Mouse (Mus musculus): ENCODE results near the gene Tenm2. TPM values are rescaled to one million over a fixed set of nuclear protein-coding genes. Genes with fewer than 3 reads are reported as not detected.

Tenm2 gene
- polyA plus RNA-seq, 1 experiment from 2014 or later: 0.01 TPM

- WGBS (ENCODE audit: insufficient replicate concordance): 55% methylated on average over 12 of the region's 12 CpGs
- Histone ChIP-seq H3K4me1 (ENCODE audit: control insufficient read depth, low read depth, low read length) (no peaks in the 10 kb centered on the region), H3K27me3 (ENCODE audit: control insufficient read depth, insufficient read depth, low read depth, low read length) (no peaks in the 10 kb centered on the region), H3K4me2 (ENCODE audit: low read depth, low read length) (no peak overlapping the region), H3K36me3 (ENCODE audit: control insufficient read depth, insufficient read depth) (no peaks in the 10 kb centered on the region), H3K9ac (ENCODE audit: low read depth, low read length) (no peak overlapping the region), H3K4me3 (ENCODE audit: low read depth, low read length) (no peak overlapping the region), H3K27ac (ENCODE audit: low read length) (no peak overlapping the region), H3K9me3 (replicated peaks; ENCODE audit: control insufficient read depth, low read length) (no peaks in the 10 kb centered on the region)
- ATAC-seq (ENCODE audit: low read depth): no peak
These were observed 1090.7 kb downstream of the Tenm2 start for GRCm38 (mm10) chr11:36145057-36145456.

- Histone ChIP-seq H3K4me3 (ENCODE audit: low read depth, low read length) (no peak overlapping the region), H3K27me3 (ENCODE audit: control insufficient read depth, insufficient read depth, low read depth, low read length) (no peaks in the 10 kb centered on the region), H3K4me2 (ENCODE audit: low read depth, low read length) (no peak overlapping the region), H3K27ac (ENCODE audit: low read length) (no peak overlapping the region), H3K9ac (ENCODE audit: low read depth, low read length) (no peak overlapping the region), H3K4me1 (ENCODE audit: control insufficient read depth, low read depth, low read length) (no peaks in the 10 kb centered on the region), H3K9me3 (replicated peaks; ENCODE audit: control insufficient read depth, low read length) (no peaks in the 10 kb centered on the region), H3K36me3 (ENCODE audit: control insufficient read depth, insufficient read depth) (no peaks in the 10 kb centered on the region)
- 70% methylated on average over 10 of the region's 10 CpGs for WGBS (ENCODE audit: insufficient replicate concordance)
- ATAC-seq (ENCODE audit: low read depth): no peak
These were observed 1095.4 kb downstream of the Tenm2 start for GRCm38 (mm10) chr11:36140411-36140810.

- WGBS (ENCODE audit: insufficient replicate concordance): 65% methylated on average over 16 of the region's 16 CpGs
- ATAC-seq (ENCODE audit: low read depth): no peak
- Histone ChIP-seq H3K9ac (ENCODE audit: low read depth, low read length) (no peak overlapping the region), H3K4me3 (ENCODE audit: low read depth, low read length) (no peak overlapping the region), H3K4me2 (ENCODE audit: low read depth, low read length) (no peak overlapping the region), H3K9me3 (replicated peaks; ENCODE audit: control insufficient read depth, low read length) (no peaks in the 10 kb centered on the region), H3K36me3 (ENCODE audit: control insufficient read depth, insufficient read depth) (no peaks in the 10 kb centered on the region), H3K4me1 (ENCODE audit: control insufficient read depth, low read depth, low read length) (no peaks in the 10 kb centered on the region), H3K27me3 (ENCODE audit: control insufficient read depth, insufficient read depth, low read depth, low read length) (no peaks in the 10 kb centered on the region), H3K27ac (ENCODE audit: low read length) (no peak overlapping the region)
These were observed 1096.2 kb downstream of the Tenm2 start for GRCm38 (mm10) chr11:36139521-36139920.

DNA sequence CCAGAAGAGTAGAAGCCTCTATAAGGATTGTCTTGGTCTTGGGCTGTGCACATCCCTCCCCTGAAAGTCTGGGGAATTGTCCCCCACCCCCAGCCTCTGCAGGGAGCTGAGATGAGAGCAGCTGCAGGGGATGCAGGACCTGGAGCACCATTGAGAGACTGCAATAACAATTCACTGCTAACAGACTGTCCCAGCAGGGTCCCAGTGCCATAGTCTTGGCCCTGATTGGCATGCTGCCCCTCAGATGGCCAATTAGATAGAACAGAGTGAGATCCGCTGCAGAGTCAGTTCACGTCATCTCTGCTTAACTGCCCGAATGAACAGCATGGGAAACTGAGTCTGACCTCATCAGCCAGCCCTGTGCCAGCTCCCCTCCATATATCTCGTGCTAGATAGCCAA, 1097.9 kb downstream of the Tenm2 start:
- Histone ChIP-seq H3K9me3 (replicated peaks; ENCODE audit: control insufficient read depth, low read length) (no peaks in the 10 kb centered on the region), H3K36me3 (ENCODE audit: control insufficient read depth, insufficient read depth) (no peaks in the 10 kb centered on the region), H3K4me1 (ENCODE audit: control insufficient read depth, low read depth, low read length) (no peaks in the 10 kb centered on the region), H3K4me2 (ENCODE audit: low read depth, low read length) (no peak overlapping the region), H3K9ac (ENCODE audit: low read depth, low read length) (no peak overlapping the region), H3K27me3 (ENCODE audit: control insufficient read depth, insufficient read depth, low read depth, low read length) (no peaks in the 10 kb centered on the region), H3K4me3 (ENCODE audit: low read depth, low read length) (no peak overlapping the region), H3K27ac (ENCODE audit: low read length) (no peak overlapping the region)
- no peak for ATAC-seq (ENCODE audit: low read depth)
- WGBS (ENCODE audit: insufficient replicate concordance): 53% methylated on average over 4 of the region's 4 CpGs

- WGBS (ENCODE audit: insufficient replicate concordance): 72% methylated on average over 6 of the region's 6 CpGs
- no peaks in the 10 kb centered on the region for H3K27me3 ChIP-seq (ENCODE audit: control insufficient read depth, insufficient read depth, low read depth, low read length)
- H3K4me2 ChIP-seq (ENCODE audit: low read depth, low read length): no peak overlapping the region
- ATAC-seq (ENCODE audit: low read depth): no peak
- no peak overlapping the region for H3K27ac ChIP-seq (ENCODE audit: low read length)
- no peaks in the 10 kb centered on the region for H3K4me1 ChIP-seq (ENCODE audit: control insufficient read depth, low read depth, low read length)
- no peaks in the 10 kb centered on the region for H3K9me3 ChIP-seq (replicated peaks; ENCODE audit: control insufficient read depth, low read length)
- no peaks in the 10 kb centered on the region for H3K36me3 ChIP-seq (ENCODE audit: control insufficient read depth, insufficient read depth)
- no peak overlapping the region for H3K9ac ChIP-seq (ENCODE audit: low read depth, low read length)
- no peak overlapping the region for H3K4me3 ChIP-seq (ENCODE audit: low read depth, low read length)
These were observed 1098.5 kb downstream of the Tenm2 start for GRCm38 (mm10) chr11:36137276-36137675.

DNA sequence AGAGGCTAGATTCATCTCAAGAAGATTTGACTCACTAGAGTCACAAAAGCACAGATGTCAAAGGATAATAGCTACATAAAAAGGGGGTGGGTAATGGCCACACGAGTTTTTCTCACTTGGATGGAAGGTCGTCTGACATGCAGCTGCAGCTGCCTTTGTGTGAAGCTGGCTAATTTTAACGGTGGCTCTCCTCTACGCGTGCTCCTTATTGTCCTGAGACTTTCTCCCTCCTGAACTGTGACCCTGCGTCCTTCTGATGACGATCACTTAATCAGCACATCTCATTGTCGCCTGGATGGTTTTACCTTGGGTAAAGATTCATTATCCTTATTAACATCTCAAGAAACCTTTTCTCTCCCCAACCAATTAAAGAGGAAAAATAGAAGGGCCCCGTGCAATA, 1101.1 kb downstream of the Tenm2 start:
- Histone ChIP-seq H3K4me1 (ENCODE audit: control insufficient read depth, low read depth, low read length) (no peaks in the 10 kb centered on the region), H3K4me2 (ENCODE audit: low read depth, low read length) (no peak overlapping the region), H3K9me3 (replicated peaks; ENCODE audit: control insufficient read depth, low read length) (no peaks in the 10 kb centered on the region), H3K27ac (ENCODE audit: low read length) (no peak overlapping the region), H3K9ac (ENCODE audit: low read depth, low read length) (no peak overlapping the region), H3K36me3 (ENCODE audit: control insufficient read depth, insufficient read depth) (no peaks in the 10 kb centered on the region), H3K27me3 (ENCODE audit: control insufficient read depth, insufficient read depth, low read depth, low read length) (no peaks in the 10 kb centered on the region), H3K4me3 (ENCODE audit: low read depth, low read length) (no peak overlapping the region)
- 63% methylated on average over 9 of the region's 9 CpGs for WGBS (ENCODE audit: insufficient replicate concordance)
- ATAC-seq (ENCODE audit: low read depth): no peak

GRCm38 (mm10) chr11:36123275-36123674, 1112.5 kb downstream of the Tenm2 start:
- no peaks in the 10 kb centered on the region for H3K4me1 ChIP-seq (ENCODE audit: control insufficient read depth, low read depth, low read length)
- H3K9me3 ChIP-seq (replicated peaks; ENCODE audit: control insufficient read depth, low read length): no peaks in the 10 kb centered on the region
- no peak overlapping the region for H3K4me3 ChIP-seq (ENCODE audit: low read depth, low read length)
- H3K36me3 ChIP-seq (ENCODE audit: control insufficient read depth, insufficient read depth): no peaks in the 10 kb centered on the region
- WGBS (ENCODE audit: insufficient replicate concordance): 57% methylated on average over 2 of the region's 2 CpGs
- no peak overlapping the region for H3K27ac ChIP-seq (ENCODE audit: low read length)
- no peak overlapping the region for H3K9ac ChIP-seq (ENCODE audit: low read depth, low read length)
- no peak overlapping the region for H3K4me2 ChIP-seq (ENCODE audit: low read depth, low read length)
- H3K27me3 ChIP-seq (ENCODE audit: control insufficient read depth, insufficient read depth, low read depth, low read length): no peaks in the 10 kb centered on the region
- no peak for ATAC-seq (ENCODE audit: low read depth)

DNA sequence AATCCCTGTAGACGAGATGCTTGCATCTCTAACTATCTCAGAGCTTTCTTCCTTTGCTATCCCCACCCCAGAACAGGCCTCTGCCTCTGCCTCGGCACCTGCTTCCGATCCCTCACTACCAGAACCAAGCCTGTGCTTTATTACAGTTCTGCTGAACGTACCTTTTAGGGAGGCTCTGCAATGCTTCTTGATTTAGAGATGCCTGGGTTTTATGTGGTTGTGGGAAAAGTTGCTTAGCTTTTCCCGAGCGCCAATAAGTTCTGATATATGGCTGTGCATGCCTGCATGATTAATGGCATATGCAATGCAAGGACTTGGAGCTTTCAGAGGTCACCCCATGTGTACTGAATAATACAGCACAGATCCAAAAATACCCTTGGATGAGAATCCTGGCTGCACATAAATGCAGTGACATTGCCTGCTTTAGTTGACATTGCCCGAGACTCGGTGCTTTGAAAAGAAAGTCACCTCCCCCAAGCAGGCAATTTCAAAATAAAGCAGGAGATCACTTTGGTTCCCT, 1114.3 kb downstream of the Tenm2 start:
- Histone ChIP-seq H3K9me3 (replicated peaks; ENCODE audit: control insufficient read depth, low read length) (no peaks in the 10 kb centered on the region), H3K27ac (ENCODE audit: low read length) (no peak overlapping the region), H3K4me1 (ENCODE audit: control insufficient read depth, low read depth, low read length) (no peaks in the 10 kb centered on the region), H3K36me3 (ENCODE audit: control insufficient read depth, insufficient read depth) (no peaks in the 10 kb centered on the region), H3K4me2 (ENCODE audit: low read depth, low read length) (no peak overlapping the region), H3K4me3 (ENCODE audit: low read depth, low read length) (no peak overlapping the region), H3K9ac (ENCODE audit: low read depth, low read length) (no peak overlapping the region), H3K27me3 (ENCODE audit: control insufficient read depth, insufficient read depth, low read depth, low read length) (no peaks in the 10 kb centered on the region)
- 63% methylated on average over 8 of the region's 8 CpGs for WGBS (ENCODE audit: insufficient replicate concordance)
- ATAC-seq (ENCODE audit: low read depth): no peak

GRCm38 (mm10) chr11:36120591-36121409, 1115.0 kb downstream of the Tenm2 start:
- Histone ChIP-seq H3K36me3 (ENCODE audit: control insufficient read depth, insufficient read depth) (no peaks in the 10 kb centered on the region), H3K9ac (ENCODE audit: low read depth, low read length) (no peak overlapping the region), H3K4me3 (ENCODE audit: low read depth, low read length) (no peak overlapping the region), H3K27ac (ENCODE audit: low read length) (no peak overlapping the region), H3K9me3 (replicated peaks; ENCODE audit: control insufficient read depth, low read length) (no peaks in the 10 kb centered on the region), H3K4me2 (ENCODE audit: low read depth, low read length) (no peak overlapping the region), H3K4me1 (ENCODE audit: control insufficient read depth, low read depth, low read length) (no peaks in the 10 kb centered on the region), H3K27me3 (ENCODE audit: control insufficient read depth, insufficient read depth, low read depth, low read length) (no peaks in the 10 kb centered on the region)
- 54% methylated on average over 7 of the region's 7 CpGs for WGBS (ENCODE audit: insufficient replicate concordance)
- no peak for ATAC-seq (ENCODE audit: low read depth)

Data from liver, embryonic 16.5 days (tissue).